Mouse (Mus musculus): ENCODE results near the gene 1700029I15Rik.
"Not testable (repeated sequence)": the region's sequence is repeated elsewhere in the genome, so short reads cannot be mapped to it uniquely, and the experiment has no call there.

1700029I15Rik gene

DNA sequence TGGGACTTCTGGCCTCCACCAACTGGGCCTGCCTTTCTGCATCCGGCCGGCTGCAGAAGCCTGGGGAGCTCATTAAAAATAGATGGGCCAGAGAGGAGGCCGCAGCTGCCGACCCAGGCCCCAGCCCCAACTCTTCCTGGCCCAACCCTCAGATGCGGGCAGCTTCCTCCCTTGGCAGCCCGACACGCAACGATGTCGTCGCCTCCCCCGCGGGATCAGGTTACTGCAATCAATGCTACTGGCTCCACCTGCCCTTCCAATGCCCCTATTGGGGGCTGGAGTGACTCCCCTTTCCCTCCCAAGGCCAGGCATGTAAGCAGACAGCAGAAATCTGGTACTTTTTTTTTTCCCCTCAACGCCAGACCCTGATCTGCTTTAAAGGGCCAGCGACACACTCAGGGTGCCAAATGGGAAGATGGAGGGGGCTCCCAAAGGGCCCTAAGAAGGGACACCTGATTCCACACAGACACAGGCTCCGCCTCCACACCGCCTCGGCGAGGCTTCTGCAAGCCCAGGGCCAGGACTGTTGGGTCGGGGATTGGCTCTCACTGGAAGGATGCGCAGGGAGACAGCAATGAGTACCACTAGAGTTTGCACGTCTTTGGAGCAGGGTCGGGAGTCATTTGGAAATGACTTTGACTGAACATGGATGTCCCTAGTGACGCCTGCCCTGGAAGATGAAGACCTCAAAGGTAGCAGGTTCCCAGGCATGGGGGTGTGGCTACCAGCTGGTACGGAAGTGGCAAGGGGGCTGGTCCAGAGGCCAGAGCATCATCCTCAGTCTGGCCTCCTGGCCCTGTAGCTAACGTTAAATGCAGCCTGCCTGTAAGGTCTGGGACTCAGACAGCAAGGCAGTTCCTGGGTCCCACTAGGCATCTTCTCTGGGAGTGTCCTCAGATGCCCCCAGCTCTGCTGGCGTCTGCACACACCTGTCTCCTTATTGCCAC lies 10.3 kb downstream of the 1700029I15Rik start:
- DNase-seq (ENCODE audit: low spot score in 2 of 2): no peak

GRCm38 (mm10) chr2:92395535-92395934 lies 13.2 kb downstream of the 1700029I15Rik start:
- DNase-seq (ENCODE audit: low spot score in 2 of 2): no peak

- no peak for DNase-seq (ENCODE audit: low spot score in 2 of 2)
These were observed 15.1 kb downstream of the 1700029I15Rik start for GRCm38 (mm10) chr2:92397436-92397835.

GRCm38 (mm10) chr2:92399877-92400276 lies 17.5 kb downstream of the 1700029I15Rik start:
- DNase-seq (ENCODE audit: low spot score in 2 of 2): not testable (repeated sequence)

GRCm38 (mm10) chr2:92400682-92401081 lies 18.3 kb downstream of the 1700029I15Rik start:
- DNase-seq (ENCODE audit: low spot score in 2 of 2): no peak

DNA sequence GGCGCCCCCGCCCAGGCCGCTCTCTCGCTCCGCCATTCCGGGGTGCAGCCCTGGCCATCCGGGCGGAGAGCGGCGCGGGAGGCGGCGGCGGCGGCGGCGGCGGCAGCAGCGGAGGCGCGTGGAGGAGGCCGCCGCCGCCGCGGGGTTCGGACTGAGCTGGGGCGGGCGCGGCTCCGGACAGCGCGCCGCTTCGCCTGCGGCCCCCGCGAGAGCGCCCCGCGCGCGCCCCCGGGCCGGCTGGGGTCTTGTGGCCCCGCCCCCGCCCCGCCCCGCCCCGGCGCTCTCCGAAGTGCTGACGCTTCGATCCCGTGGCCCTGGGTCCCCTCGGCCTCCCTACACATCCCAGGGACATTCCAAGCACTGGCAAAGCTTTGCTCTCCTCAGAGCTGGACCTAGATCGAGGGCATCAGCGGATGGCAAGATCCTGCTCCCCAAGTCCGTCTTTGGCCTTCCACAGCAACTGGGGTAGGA lies 18.8 kb downstream of the 1700029I15Rik start, which contains the start of gene Mapk8ip1:
TSS of gene Mapk8ip1 (minus strand) at position 173 of the 471 bp plus-strand sequence.
- DNase-seq (ENCODE audit: low spot score in 2 of 2): no peak

GRCm38 (mm10) chr2:92402591-92403326 lies 20.4 kb downstream of the 1700029I15Rik start:
- DNase-seq (ENCODE audit: low spot score in 2 of 2): no peak

DNA sequence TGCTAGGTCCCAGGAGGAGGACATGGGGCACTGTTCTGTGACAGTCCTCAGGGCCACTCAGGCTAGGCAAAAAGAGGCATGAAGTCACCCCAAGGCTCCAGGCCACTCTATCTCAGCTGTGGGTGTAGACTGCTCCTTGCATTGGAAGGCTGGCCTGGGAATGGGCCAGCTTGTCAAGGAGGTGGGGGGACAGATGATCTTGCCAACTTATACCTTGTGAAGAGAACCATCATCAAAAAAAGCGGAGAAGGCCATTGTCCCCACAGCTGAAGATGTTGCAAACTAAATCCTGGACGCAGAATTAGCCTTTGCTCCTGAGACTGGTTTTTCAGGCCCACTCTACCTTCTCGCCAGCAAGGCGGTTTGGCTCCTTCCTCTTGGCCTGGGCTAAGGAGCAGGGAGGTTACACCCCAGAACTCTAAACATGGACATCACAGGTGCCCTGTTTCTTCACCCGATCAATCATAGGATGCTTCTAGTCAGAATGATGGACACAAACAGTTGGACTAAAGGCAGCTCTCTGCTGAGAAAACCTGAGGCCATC lies 21.5 kb downstream of the 1700029I15Rik start:
- no peak for DNase-seq (ENCODE audit: low spot score in 2 of 2)

- DNase-seq (ENCODE audit: low spot score in 2 of 2): no peak
These were observed 22.4 kb downstream of the 1700029I15Rik start for GRCm38 (mm10) chr2:92404737-92405136.

GRCm38 (mm10) chr2:92405687-92406086 lies 23.3 kb downstream of the 1700029I15Rik start:
- DNase-seq (ENCODE audit: low spot score in 2 of 2): no peak

- DNase-seq (ENCODE audit: low spot score in 2 of 2): no peak
These were observed 26.1 kb downstream of the 1700029I15Rik start for GRCm38 (mm10) chr2:92408309-92409045.

- no peak for DNase-seq (ENCODE audit: low spot score in 2 of 2)
These were observed 29.4 kb downstream of the 1700029I15Rik start for GRCm38 (mm10) chr2:92411705-92412104.

DNA sequence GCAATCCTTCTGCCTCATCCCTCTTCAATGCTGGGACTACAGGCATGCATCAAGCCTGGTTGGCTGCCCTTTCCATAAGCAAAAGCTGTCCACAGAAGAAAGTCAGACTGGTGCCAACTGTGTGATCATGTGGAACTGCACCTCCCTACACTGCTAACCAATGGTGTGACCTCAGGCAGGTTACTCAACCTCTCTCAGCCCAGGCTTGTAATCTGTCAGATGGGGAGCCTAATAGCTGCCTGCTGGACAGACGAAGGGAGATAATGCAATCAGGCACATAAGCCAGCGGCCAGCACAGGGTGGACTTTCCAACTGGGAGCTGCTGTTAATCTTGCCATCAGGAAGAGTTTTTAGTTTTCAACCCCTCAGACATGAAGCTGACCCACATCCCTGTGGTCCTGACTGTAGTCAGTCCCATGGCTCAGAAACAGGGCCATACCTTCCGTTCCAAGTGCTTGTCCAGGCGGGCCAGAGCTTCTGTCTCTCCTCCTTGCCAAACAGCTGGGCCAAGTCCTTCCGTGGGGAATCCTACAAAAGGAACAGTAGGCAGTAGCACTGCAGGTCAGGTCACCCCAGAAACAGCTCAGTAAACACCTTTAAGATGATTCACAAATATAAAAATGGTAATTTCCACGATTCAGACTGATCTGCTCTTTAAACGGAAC lies 39.5 kb downstream of the 1700029I15Rik start:
- no peak for DNase-seq (ENCODE audit: low spot score in 2 of 2)

- DNase-seq (ENCODE audit: low spot score in 2 of 2): no peak
These were observed 40.2 kb downstream of the 1700029I15Rik start for GRCm38 (mm10) chr2:92422388-92423135.

GRCm38 (mm10) chr2:92423156-92423555 lies 40.8 kb downstream of the 1700029I15Rik start:
- no peak for DNase-seq (ENCODE audit: low spot score in 2 of 2)

DNA sequence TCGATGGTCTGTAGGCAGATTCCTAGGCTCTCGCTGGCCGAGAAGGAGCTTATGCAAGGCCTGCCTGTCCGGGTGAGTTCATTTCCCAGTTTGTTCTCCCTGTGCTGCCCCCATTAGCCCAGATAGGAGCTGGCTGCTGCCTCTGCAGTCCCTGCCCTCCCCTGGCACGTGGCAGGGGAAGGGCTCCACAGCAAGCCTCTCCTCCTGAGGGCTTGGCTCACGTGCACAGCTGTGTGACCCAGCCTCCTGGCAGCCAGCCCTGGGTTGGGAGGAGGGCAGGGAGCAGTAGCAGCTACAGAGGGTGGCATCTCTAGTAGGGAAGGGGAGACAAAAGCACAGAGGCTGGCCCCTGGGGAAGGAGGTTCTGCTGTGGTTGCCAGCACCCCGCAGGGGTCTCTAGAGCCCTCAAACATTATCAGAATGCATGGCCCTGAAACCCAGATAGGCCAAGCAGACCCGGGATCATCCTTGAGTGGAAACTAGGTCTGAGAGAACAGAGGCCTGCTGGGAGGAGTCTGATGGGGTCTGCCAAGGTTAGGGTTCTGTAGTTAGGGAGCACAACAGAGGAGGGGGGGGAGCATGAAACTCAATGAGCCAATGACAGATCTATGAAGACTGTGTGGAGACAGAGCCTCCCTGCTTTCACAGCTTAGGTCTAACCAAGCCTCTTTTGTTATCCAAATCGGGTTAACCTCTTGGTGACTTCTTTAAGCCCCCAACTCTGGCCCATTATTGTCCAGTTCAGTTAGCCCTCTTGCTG lies 41.5 kb downstream of the 1700029I15Rik start:
- DNase-seq (ENCODE audit: low spot score in 2 of 2): peak in 1 of 2 experiments; percentile 31

DNA sequence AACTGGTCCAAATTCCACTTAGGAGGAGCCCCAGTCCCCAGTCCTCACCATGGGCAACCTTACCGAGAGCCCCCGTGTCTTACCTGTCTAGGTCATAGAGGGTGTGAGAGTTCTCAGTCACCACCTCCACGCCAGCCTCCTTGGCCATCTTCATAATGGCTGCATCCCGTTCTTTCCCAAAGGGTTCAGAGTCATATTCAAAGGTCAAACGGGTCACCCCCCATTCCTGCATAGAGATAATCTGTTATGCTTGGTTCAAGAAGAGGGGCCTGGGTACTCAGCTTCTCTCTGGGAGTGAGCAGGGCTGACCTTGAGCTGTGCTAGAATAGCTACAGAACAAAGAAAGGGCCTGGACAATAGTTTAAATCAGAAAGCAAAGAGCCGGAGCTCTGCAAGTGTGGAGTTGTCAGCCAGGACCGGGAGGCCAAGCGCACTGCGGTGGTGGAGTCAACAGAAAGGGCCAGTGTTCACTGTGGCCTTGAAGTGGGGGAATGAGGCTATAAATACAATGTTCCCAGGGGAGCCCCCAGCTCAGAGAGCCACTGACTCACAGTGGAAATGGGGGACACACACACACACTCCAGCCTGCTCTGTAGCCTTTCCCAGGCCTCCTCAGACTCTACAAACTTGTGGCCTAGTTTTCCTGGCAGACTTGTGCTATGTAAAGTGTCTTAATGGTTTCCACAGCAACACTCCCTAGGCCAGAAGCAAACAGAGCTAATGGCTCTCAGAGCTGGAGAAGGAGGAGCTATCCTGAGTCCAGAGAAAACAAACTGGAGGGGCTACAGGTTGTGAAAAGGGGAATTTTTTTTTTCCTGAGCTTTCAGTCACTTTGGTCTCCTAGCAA lies 42.3 kb downstream of the 1700029I15Rik start:
- no peak for DNase-seq (ENCODE audit: low spot score in 2 of 2)

DNA sequence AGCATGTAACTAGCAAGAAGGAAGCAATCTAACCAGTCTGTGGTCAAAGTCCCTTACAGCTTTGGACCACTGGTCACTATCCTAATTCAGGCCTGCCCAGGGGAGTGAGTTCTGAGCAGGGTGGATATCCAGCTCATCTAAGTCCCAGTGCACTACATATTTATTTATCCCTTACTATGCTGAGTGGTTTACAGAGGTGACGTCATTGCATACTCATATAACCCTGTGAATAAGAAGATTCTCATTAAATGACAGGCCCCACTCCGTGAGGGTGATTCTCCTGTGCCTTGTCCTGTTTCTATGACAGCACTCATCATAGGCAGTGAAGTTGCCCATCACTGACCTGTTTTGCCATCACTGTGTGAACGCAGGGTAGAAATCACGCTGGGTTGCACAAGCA lies 43.0 kb downstream of the 1700029I15Rik start:
- no peak for DNase-seq (ENCODE audit: low spot score in 2 of 2)
